Mouse (Mus musculus): Measurements from ENCODE around the gene Ucp2. TPM values are rescaled to one million over a fixed set of nuclear protein-coding genes. Genes with fewer than 3 reads are reported as not detected.

Gene Ucp2
- polyA plus RNA-seq, 1 experiment from 2014 or later, result 48.4 TPM

DNA sequence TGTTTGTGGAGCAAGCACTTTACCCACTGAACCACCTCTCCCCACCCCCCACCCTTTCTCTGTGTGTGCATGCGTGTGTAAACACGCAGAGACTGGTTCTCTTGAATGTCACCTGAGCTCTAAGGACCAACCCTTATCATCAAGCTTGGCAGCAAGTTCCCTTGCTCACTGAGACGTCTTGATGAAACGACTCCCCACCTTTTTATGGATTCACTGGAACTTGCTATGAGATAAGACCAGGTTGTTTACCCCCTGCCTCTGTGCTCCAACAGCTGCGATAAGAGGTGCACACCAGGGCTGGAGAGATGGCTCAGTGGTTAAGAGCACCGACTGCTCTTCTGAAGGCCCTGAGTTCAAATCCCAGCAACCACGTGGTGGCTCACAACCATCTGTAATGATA, 27.1 kb downstream of the Ucp2 start:
- WGBS, result 68% methylated on average over 7 of the region's 7 CpGs
- Histone ChIP-seq H3K4me3 (no peak overlapping the region), H3K4me1 (no peaks in the 10 kb centered on the region), H3K9ac (replicated peaks) (no peak overlapping the region), H3K27ac (replicated peaks) (no peak overlapping the region), H3K36me3 (no peaks in the 10 kb centered on the region), H3K9me3 (no peaks in the 10 kb centered on the region), H3K4me2 (replicated peaks) (no peak overlapping the region), H3K27me3 (no peaks in the 10 kb centered on the region)
- no peak for ATAC-seq (replicated peaks)

DNA sequence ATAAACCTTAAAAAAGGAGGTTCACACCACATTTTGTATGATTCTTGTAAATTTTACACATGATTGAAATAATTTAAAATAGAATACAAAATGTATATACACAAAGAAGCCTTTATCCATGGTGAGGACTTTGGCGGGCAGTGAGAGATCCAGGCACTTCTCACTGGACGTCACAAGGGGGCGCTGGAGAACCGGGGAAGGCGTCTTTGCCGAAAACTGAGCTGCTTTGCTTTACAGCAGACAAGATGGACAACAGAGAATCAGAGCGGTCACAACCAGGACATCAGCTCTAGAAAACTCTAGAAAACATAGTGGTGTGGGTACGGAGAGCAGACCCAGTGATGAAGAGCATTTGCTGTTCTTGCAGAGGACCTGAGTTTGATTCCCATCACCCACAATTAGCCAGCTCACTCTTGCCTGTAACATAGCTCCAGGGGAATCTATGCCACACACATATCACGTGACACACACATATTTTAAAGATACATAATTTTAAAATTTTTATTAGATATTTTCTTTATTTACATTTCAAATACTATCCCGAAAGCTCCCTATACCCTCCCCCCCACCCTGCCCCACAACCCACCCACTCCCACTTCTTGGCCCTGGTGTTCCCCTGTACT, 27.6 kb downstream of the Ucp2 start:
- Histone ChIP-seq H3K36me3 (no peaks in the 10 kb centered on the region), H3K27me3 (no peaks in the 10 kb centered on the region), H3K4me1 (no peaks in the 10 kb centered on the region), H3K4me3 (no peak overlapping the region), H3K9ac (replicated peaks) (no peak overlapping the region), H3K27ac (replicated peaks) (no peak overlapping the region), H3K9me3 (no peaks in the 10 kb centered on the region), H3K4me2 (replicated peaks) (no peak overlapping the region)
- no peak for ATAC-seq (replicated peaks)
- WGBS, result 18% methylated on average over 10 of the region's 10 CpGs

DNA sequence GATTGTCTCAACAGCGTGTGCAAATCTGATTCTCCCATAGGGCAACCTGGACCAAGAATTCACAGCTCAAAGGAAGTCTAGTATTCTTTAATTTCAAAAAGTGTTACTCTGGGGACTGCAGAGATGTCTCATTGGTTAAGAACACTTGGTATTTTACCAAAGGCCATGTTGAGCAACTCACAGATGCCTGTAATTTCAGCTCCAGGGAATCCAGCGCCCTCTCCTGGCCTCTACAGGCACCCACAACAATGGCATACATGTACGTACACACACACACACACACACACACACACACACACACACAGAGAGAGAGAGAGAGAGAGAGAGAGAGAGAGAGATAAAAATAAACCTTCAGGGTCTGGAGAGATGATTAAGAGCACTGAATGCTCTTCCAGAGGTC, 29.1 kb downstream of the Ucp2 start:
- no peaks in the 10 kb centered on the region for H3K4me1 ChIP-seq
- H3K9me3 ChIP-seq, result no peaks in the 10 kb centered on the region
- no peak overlapping the region for H3K9ac ChIP-seq (replicated peaks)
- H3K27me3 ChIP-seq, result no peaks in the 10 kb centered on the region
- H3K4me3 ChIP-seq, result no peak overlapping the region
- 77% methylated on average over 3 of the region's 3 CpGs for WGBS
- no peak overlapping the region for H3K4me2 ChIP-seq (replicated peaks)
- no peaks in the 10 kb centered on the region for H3K36me3 ChIP-seq
- no peak overlapping the region for H3K27ac ChIP-seq (replicated peaks)
- no peak for ATAC-seq (replicated peaks)

GRCm38 (mm10) chr7:100524669-100525068, 31.5 kb downstream of the Ucp2 start:
- H3K27ac ChIP-seq (replicated peaks), result no peak overlapping the region
- no peak for ATAC-seq (replicated peaks)
- no peaks in the 10 kb centered on the region for H3K36me3 ChIP-seq
- H3K27me3 ChIP-seq, result no peaks in the 10 kb centered on the region
- no peak overlapping the region for H3K9ac ChIP-seq (replicated peaks)
- no peaks in the 10 kb centered on the region for H3K9me3 ChIP-seq
- no peak overlapping the region for H3K4me3 ChIP-seq
- 76% methylated on average over 8 of the region's 8 CpGs for WGBS
- H3K4me2 ChIP-seq (replicated peaks), result no peak overlapping the region
- no peaks in the 10 kb centered on the region for H3K4me1 ChIP-seq

DNA sequence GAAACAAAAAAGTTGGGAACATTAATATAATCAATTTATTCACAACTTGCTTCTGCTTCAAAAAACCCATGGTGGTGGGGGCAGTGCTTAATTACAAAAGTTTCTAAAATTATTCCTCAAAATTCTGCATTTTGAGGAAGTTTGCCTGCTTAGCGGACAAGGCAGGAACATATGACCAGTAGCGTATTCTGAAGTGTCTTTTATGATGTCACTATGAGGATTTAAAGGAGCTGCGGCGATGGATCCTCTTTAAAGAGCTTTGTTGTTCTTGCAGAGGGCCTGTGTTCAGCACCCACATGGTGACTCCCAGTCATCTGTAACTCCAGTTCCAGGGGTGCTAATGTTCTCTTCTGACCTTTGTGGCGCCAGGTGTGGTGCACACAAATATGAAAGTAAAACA, 37.6 kb downstream of the Ucp2 start:
- Histone ChIP-seq H3K27me3 (no peaks in the 10 kb centered on the region), H3K4me2 (replicated peaks) (no peak overlapping the region), H3K36me3 (no peaks in the 10 kb centered on the region), H3K4me3 (no peak overlapping the region), H3K27ac (replicated peaks) (no peak overlapping the region), H3K4me1 (no peaks in the 10 kb centered on the region), H3K9ac (replicated peaks) (no peak overlapping the region), H3K9me3 (no peaks in the 10 kb centered on the region)
- WGBS, result 92% methylated on average over 5 of the region's 5 CpGs
- ATAC-seq (replicated peaks), result no peak

DNA sequence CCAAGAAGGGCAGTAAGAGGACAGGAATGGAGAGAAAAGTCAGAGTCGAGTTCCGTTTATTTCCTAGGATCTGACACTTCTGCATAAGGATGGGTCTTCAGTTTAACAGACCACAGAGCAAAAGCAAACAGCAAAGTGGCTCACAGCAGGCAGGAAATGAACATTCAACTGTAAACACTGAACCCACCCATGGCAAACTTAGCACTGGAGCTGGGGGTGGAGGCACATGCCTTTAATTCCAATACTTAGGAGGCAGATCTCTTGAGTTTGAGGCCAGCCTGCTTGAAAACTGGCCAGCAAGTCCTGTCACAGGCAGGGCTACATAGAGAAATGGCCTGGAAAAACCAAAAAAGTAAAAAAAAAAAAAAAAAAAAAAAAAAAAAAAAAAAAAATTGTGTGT, 40.4 kb downstream of the Ucp2 start:
- no peaks in the 10 kb centered on the region for H3K27me3 ChIP-seq
- H3K27ac ChIP-seq (replicated peaks), result no peak overlapping the region
- WGBS, result 88% methylated on average over 2 of the region's 2 CpGs
- H3K4me1 ChIP-seq, result peaks cover 11% of the 10 kb centered on the region
- H3K36me3 ChIP-seq, result no peaks in the 10 kb centered on the region
- no peak overlapping the region for H3K4me3 ChIP-seq
- no peak for ATAC-seq (replicated peaks)
- no peak overlapping the region for H3K9ac ChIP-seq (replicated peaks)
- H3K4me2 ChIP-seq (replicated peaks), result no peak overlapping the region
- H3K9me3 ChIP-seq, result no peaks in the 10 kb centered on the region

GRCm38 (mm10) chr7:100534216-100534615, 41.1 kb downstream of the Ucp2 start:
- H3K27me3 ChIP-seq, result no peaks in the 10 kb centered on the region
- no peak overlapping the region for H3K9ac ChIP-seq (replicated peaks)
- no peak for ATAC-seq (replicated peaks)
- no peaks in the 10 kb centered on the region for H3K9me3 ChIP-seq
- no peak overlapping the region for H3K27ac ChIP-seq (replicated peaks)
- no peak overlapping the region for H3K4me2 ChIP-seq (replicated peaks)
- no peak overlapping the region for H3K4me3 ChIP-seq
- H3K4me1 ChIP-seq, result peaks cover 11% of the 10 kb centered on the region
- H3K36me3 ChIP-seq, result peaks cover 3% of the 10 kb centered on the region
- 81% methylated on average over 3 of the region's 3 CpGs for WGBS

DNA sequence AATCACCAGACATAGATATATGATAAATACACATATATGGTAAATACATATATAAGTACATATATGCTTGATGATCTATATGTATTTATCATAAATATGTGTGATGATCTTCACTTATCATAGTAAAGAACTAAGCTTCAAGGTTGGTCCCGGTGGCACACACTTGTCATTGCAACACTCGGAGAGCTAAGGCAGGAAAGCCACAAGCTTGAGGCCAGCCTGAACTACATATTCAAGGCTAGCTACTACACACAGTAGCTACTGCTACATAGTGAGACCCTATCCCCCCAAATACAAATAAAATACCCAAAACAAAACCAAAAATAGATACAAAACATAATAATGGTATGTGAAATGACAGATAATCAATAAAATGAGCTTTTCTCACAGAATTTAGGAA, 42.7 kb downstream of the Ucp2 start:
- H3K4me2 ChIP-seq (replicated peaks), result no peak overlapping the region

GRCm38 (mm10) chr7:100536804-100537518, 43.8 kb downstream of the Ucp2 start, which contains the start of gene Coa4:
TSS of gene Coa4 (plus strand) at chr7:100537071.
- Histone ChIP-seq H3K36me3 (peaks cover 13% of the 10 kb centered on the region), H3K27ac (replicated peaks) (peak within 1 kb of the TSS; percentile 91), H3K9me3 (no peaks in the 10 kb centered on the region), H3K4me2 (replicated peaks) (peak within 1 kb of the TSS; percentile 60), H3K9ac (replicated peaks) (peak within 1 kb of the TSS; percentile 79), H3K4me3 (peak within 1 kb of the TSS; percentile 65), H3K27me3 (no peaks in the 10 kb centered on the region), H3K4me1 (peaks cover 11% of the 10 kb centered on the region)
- ATAC-seq (replicated peaks), result peak; percentile 100
- under 1% methylated on average over 33 of the region's 33 CpGs for WGBS

More for the DNA sequence above, 42.7 kb downstream of the Ucp2 start:
- 81% methylated on average over 2 of the region's 2 CpGs for WGBS
- Histone ChIP-seq H3K9ac (replicated peaks) (no peak overlapping the region), H3K36me3 (peaks cover 13% of the 10 kb centered on the region), H3K4me1 (peaks cover 11% of the 10 kb centered on the region), H3K27me3 (no peaks in the 10 kb centered on the region), H3K27ac (replicated peaks) (no peak overlapping the region), H3K9me3 (no peaks in the 10 kb centered on the region), H3K4me3 (no peak overlapping the region)
- no peak for ATAC-seq (replicated peaks)

GRCm38 (mm10) chr7:100537519-100537902, 44.4 kb downstream of the Ucp2 start:
- H3K36me3 ChIP-seq, result peaks cover 13% of the 10 kb centered on the region
- H3K9me3 ChIP-seq, result no peaks in the 10 kb centered on the region
- peaks cover 11% of the 10 kb centered on the region for H3K4me1 ChIP-seq
- no peak for ATAC-seq (replicated peaks)
- WGBS, result 32% methylated on average over 7 of the region's 7 CpGs
- peak overlapping the region; percentile 60 for H3K4me2 ChIP-seq (replicated peaks)
- H3K4me3 ChIP-seq, result peak overlapping the region; percentile 65
- H3K27ac ChIP-seq (replicated peaks), result peak overlapping the region; percentile 91
- no peaks in the 10 kb centered on the region for H3K27me3 ChIP-seq
- peak overlapping the region; percentile 79 for H3K9ac ChIP-seq (replicated peaks)

GRCm38 (mm10) chr7:100539516-100539915, 46.4 kb downstream of the Ucp2 start:
- ATAC-seq (replicated peaks), result no peak
- H3K9me3 ChIP-seq, result no peaks in the 10 kb centered on the region
- no peak overlapping the region for H3K4me2 ChIP-seq (replicated peaks)
- no peak overlapping the region for H3K9ac ChIP-seq (replicated peaks)
- no peak overlapping the region for H3K27ac ChIP-seq (replicated peaks)
- H3K36me3 ChIP-seq, result peaks cover 13% of the 10 kb centered on the region
- no peak overlapping the region for H3K4me3 ChIP-seq
- 96% methylated on average over 9 of the region's 9 CpGs for WGBS
- H3K4me1 ChIP-seq, result peaks cover 11% of the 10 kb centered on the region
- H3K27me3 ChIP-seq, result no peaks in the 10 kb centered on the region

GRCm38 (mm10) chr7:100544437-100544836, 51.3 kb downstream of the Ucp2 start:
- no peak overlapping the region for H3K27ac ChIP-seq (replicated peaks)
- H3K4me1 ChIP-seq, result no peaks in the 10 kb centered on the region
- H3K27me3 ChIP-seq, result no peaks in the 10 kb centered on the region
- H3K4me3 ChIP-seq, result no peak overlapping the region
- peaks cover 8% of the 10 kb centered on the region for H3K36me3 ChIP-seq
- no peaks in the 10 kb centered on the region for H3K9me3 ChIP-seq
- no peak for ATAC-seq (replicated peaks)
- no peak overlapping the region for H3K9ac ChIP-seq (replicated peaks)
- H3K4me2 ChIP-seq (replicated peaks), result no peak overlapping the region
- 83% methylated on average over 1 of the region's 1 CpGs for WGBS

All from forebrain, embryonic 15.5 days (tissue).